Mouse (Mus musculus) macrophage (primary cell): Measurements from ENCODE around the gene Snrpf. TPM values are rescaled to one million over a fixed set of nuclear protein-coding genes. Genes with fewer than 3 reads are reported as not detected.
A peak's percentile ranks its signal among the peaks of the same experiment; 100 is the strongest.

Experiments used
- H3K27ac ChIP-seq: fragments of 350-480 bp; formaldehyde crosslinking; 2 replicates; pipeline ENCODE4 v1.9.0; 2021
- H3K36me3 ChIP-seq: fragments of 350-480 bp; formaldehyde crosslinking; 2 replicates; pipeline ENCODE4 v1.9.0; 2021; ENCODE audit errors: inconsistent target
- H3K4me3 ChIP-seq: fragments of 350-480 bp; formaldehyde crosslinking; 2 replicates; pipeline ENCODE4 v1.9.0; 2021; ENCODE audit errors: inconsistent target
- H3K79me2 ChIP-seq: fragments of 350-480 bp; formaldehyde crosslinking; 2 replicates; pipeline ENCODE4 v1.9.0; 2021; ENCODE audit errors: inconsistent target
- WGBS: methylation state at CpG from one replicate; pipeline ENCODE4 v1.1.7; 2026; ENCODE audit warnings: inconsistent platforms; ENCODE audit not compliant: missing documents; 5-methylcytosine and 5-hydroxymethylcytosine counted together
- polyA plus RNA-seq: library from polyadenylated mRNA; stranded (reverse); fragments of 250-400 nt; gene quantifications from 3 replicates; pipeline ENCODE4 v1.2.4, GENCODE M21; 2018; ENCODE audit warnings: inconsistent platforms
- total RNA-seq, 78 experiments: library from RNA; depleted of rRNA; stranded (reverse); fragments of 250-400 nt; gene quantifications; 1 replicate in 9 of 78; 2 replicates in 24 of 78; 3 replicates in 43 of 78; 4 replicates in 2 of 78; pipeline ENCODE4 v1.2.4; 2018; ENCODE audit warnings: inconsistent platforms in 56 of 78

Snrpf gene
- total RNA-seq (2018; cell fraction: chromatin; rRNA removed), result 1 to 10 TPM in 16 of 26 experiments, under 1 TPM in 1, not detected in 9; 0.96 to 6.2 (median 1.8) TPM
- total RNA-seq (2018; cell fraction: cytosol; rRNA removed), result 10 to 100 TPM; 21.1 to 37.3 (median 30.4) TPM
- total RNA-seq (2018; cell fraction: nucleus; rRNA removed), result 1 to 10 TPM in 25 of 26 experiments, not detected in 1; 1.6 to 8.0 (median 3.6) TPM
- polyA plus RNA-seq, result 27.2 to 63.4 TPM (median 40.4 TPM) in 3 replicates

DNA sequence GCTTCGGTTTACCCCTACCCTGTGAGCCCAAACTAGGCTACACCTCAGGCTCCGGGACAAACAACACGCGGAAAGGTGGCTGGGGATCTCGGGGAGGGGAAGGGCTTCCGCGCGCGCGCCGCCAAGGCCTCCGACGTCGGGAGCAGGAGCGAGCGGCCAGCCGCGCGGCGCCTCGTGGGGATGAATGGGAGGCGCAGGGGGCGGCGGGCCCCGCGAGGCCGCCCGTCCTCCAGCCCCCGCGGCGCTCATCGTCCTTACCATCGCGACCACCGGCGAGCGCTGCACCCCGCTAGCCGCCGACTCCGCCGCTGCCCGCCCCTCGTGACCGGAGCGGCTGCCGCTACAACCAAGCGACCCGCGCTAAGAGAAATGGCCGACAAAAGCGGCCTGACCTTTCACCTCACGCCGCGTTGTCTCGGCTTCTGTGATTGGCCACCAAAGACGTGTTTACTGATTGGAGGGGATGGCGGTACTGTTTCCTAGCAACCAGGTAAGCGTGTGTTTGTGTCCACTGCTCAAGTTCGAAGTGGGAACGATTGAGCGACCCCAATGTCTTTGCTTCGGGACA, at the start of gene Snrpf:
TSS of gene Snrpf (minus strand) at position 426 of the 568 bp plus-strand sequence.
- H3K4me3 ChIP-seq, result peak within 1 kb of the TSS; percentile 84
- under 1% methylated on average over 62 of the region's 63 CpGs for WGBS
- no peak within 1 kb of the TSS for H3K27ac ChIP-seq
- 0 out of 2 replicates have a peak, but pooled peaks cover 6% of the 10 kb centered on the region for H3K36me3 ChIP-seq
- peaks cover 48% of the 10 kb centered on the region for H3K79me2 ChIP-seq

DNA sequence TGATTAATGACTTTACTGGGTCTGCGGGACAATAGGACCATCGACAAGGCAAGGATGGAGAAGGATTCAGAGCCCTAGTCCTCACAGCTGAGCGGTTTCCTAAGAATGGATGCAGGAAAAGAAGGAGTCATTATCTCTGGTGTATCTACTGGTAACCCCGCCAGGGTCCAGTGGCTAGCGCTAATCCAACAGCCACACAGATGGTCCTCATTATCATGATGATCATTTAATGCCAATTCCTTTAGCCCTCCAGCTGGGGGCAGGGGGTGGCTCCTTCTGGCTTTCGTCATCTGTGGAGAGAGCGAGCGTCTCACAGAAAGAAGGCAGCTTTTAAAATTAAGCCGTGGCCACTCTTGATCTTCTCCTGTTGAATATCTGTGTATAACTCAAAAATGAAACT, 46.4 kb upstream of the Snrpf start:
- no peaks in the 10 kb centered on the region for H3K79me2 ChIP-seq
- whole genome bisulfite sequencing, result 89% methylated on average over 9 of the region's 9 CpGs
- H3K4me3 ChIP-seq, result no peak overlapping the region
- H3K36me3 ChIP-seq, result no peaks in the 10 kb centered on the region
- no peak overlapping the region for H3K27ac ChIP-seq

DNA sequence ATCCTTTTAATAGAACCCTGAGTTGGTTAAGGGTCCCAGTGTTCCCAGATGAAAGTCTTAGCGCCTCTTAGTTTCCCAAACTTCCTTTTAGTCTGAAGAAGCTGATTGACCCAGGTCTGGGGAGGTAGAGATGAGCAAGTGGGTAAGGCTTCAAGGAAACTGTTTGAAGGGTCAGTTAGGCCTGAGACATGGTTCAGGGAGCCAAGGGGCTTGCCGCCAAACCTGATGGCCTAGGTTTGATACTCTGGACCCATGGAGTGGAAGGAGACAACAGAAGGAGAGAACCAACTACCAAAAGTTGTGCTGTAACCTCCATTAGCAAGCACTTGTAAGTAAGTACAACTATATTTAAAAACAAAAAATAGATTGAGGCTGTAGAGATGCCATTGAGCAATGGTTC, 44.5 kb upstream of the Snrpf start:
- no peaks in the 10 kb centered on the region for H3K36me3 ChIP-seq
- no peak overlapping the region for H3K27ac ChIP-seq
- H3K79me2 ChIP-seq, result no peaks in the 10 kb centered on the region
- 87% methylated on average over 2 of the region's 2 CpGs for WGBS
- no peak overlapping the region for H3K4me3 ChIP-seq

DNA sequence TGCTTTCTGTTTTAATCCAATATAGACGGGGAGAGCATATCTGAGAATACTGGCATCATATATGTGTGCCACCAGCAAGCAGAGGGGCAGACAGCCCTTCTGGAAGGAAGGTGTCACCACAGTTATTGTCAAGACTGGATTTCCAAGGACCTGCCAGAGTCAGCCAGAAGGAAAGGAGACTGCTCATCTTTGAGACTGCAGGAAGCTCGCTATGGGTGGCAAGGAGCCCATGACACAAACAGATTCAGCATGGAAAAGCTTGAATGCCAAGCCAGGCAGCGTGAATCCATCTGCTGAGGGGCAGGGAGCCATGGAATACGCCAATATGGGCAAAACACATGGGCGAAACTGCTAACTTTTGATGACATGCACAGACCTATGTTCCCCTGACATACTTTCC, 44.1 kb upstream of the Snrpf start:
- Histone ChIP-seq H3K4me3 (no peak overlapping the region), H3K79me2 (no peaks in the 10 kb centered on the region), H3K36me3 (no peaks in the 10 kb centered on the region), H3K27ac (no peak overlapping the region)
- 94% methylated on average over 5 of the region's 5 CpGs for WGBS

DNA sequence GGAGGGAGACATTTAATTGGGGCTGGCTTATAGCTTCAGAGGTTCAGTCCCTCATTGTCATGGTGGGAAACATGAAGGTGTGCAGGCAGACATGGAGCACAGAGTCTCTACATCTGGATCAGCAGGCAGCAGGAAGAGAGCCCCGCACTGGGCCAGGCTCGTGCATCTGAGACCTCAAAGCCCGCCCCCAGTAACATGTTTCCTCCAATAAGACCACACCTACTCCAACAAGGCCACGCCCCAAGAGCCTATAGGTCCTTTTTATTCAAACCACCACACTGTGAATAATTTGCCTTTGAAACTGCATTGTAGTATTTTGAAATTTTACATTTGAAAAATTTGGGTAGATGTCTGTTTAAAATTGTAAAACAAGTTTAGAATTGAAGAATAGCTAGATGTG, 42.6 kb upstream of the Snrpf start:
- H3K4me3 ChIP-seq, result no peak overlapping the region
- no peaks in the 10 kb centered on the region for H3K79me2 ChIP-seq
- no peaks in the 10 kb centered on the region for H3K36me3 ChIP-seq
- H3K27ac ChIP-seq, result no peak overlapping the region
- WGBS, result 81% methylated on average over 4 of the region's 4 CpGs

DNA sequence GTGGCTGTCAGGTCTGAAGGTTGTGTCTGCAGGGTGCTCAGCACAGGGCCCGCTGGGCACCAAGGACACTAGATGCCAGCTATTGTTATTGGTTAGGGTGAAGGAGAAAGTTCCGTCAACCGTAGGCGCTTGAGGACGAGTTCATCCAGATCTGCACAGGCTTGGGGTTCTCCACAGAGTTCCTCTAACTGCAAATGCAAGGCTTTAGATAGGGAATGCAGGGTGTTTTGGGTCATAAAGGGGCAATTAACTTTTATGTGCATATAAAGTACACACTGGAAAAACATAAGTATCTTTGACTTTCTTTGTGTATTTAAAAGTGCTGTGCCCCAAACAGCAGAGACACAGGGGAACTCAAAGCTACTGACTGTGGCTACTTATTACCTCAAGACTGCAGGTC, 40.8 kb upstream of the Snrpf start:
- Histone ChIP-seq H3K27ac (no peak overlapping the region), H3K79me2 (no peaks in the 10 kb centered on the region), H3K4me3 (no peak overlapping the region), H3K36me3 (no peaks in the 10 kb centered on the region)
- WGBS, result 93% methylated on average over 5 of the region's 5 CpGs

DNA sequence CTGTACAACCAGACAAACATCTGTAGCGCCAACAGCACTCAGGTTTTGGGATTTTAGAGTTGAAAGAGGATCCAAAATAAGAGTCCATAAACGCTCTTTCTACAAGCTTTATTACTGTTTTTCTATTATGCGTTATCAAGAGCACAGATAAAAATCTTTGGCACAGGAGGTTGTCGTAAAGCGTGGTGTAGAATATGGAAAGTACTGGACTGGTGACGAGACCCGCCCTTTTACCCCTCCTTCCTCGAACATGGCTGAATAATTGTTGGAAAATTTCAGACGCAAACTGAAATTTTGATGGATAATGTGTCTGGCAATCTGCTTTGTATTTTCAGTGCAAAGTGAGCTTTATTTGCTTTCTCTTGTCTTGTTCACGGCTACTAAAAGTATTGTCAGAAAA, 34.6 kb upstream of the Snrpf start:
- 93% methylated on average over 10 of the region's 10 CpGs for WGBS
- Histone ChIP-seq H3K27ac (no peak overlapping the region), H3K36me3 (no peaks in the 10 kb centered on the region), H3K79me2 (no peaks in the 10 kb centered on the region), H3K4me3 (no peak overlapping the region)

DNA sequence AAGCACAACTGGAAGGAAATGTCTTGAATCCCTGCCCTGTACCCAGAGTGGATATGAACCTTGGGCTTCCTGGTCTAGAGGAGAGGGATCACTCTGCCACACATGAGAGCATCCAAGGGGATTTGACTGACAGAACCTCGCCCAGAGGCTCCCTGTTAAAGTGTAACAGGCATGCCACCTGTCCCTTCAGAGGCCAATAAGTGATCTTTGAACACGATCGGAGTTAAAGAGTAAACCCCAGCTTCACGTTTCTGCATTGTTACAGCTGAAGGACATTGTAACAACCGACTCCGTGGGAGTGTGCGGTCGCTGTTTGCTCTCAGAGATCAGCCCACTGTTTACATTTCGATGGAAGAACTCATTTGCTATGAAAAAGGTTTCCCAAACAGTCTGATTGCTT, 34.2 kb upstream of the Snrpf start:
- Histone ChIP-seq H3K79me2 (no peaks in the 10 kb centered on the region), H3K4me3 (no peak overlapping the region), H3K36me3 (no peaks in the 10 kb centered on the region), H3K27ac (no peak overlapping the region)
- WGBS, result 88% methylated on average over 9 of the region's 9 CpGs

DNA sequence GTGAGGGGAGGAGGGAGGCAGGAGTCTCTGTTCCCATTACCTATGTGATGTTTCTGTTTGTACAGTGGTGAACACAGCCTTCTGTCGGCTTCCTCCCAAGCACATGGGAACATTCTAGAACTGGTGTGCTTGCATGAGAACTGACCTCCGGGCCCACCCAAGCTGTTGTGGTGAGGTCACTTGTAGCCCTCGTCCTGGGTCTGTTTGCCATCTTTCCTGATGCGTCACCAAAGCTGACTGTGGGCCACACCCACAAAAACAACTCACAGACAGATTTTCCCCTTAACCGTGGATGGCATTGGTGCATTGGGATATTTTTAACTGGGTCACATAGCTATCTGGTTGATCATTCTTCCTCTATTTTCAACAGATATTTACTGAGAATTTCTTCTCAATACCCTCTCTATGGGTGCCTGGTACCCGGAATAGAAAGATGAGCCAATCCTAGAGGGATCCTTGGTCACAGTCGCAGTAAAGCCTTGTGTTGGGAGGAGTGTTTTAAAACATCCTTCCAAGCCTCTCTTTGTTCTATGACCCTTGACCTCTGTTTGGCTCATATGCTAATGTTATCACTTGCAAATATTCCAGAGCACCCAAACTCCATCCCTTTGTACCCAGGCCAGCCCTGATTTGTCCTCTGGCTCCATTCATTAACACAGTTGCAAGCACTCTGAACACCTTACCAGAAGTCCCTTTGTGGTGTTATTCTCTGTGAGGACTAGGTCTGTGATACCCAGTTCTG, 31.1 kb upstream of the Snrpf start:
- H3K36me3 ChIP-seq, result no peaks in the 10 kb centered on the region
- H3K4me3 ChIP-seq, result no peak overlapping the region
- no peak overlapping the region for H3K27ac ChIP-seq
- WGBS, result 83% methylated on average over 7 of the region's 7 CpGs
- no peaks in the 10 kb centered on the region for H3K79me2 ChIP-seq

DNA sequence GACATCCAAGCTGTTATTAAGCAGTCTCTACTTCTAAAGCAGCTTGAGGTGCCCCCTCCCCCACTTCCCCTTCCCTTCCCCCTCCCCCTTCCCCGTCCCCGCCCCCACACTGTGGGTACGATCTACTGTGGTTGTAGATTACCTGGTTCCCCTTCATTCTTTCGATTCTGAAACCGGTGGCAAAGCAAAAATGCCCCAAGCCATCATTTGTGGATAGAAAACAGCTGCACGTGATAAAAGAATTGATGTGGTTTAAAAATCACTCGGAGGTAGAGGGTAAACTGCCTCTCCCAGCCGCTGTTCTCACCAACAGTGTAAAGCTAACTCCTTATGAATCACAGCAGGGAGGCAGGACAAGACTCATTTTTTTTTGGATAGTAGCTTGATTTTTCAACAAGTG, 25.3 kb upstream of the Snrpf start:
- Histone ChIP-seq H3K4me3 (no peak overlapping the region), H3K79me2 (no peaks in the 10 kb centered on the region), H3K36me3 (no peaks in the 10 kb centered on the region), H3K27ac (no peak overlapping the region)
- WGBS, result 13% methylated on average over 5 of the region's 8 CpGs

DNA sequence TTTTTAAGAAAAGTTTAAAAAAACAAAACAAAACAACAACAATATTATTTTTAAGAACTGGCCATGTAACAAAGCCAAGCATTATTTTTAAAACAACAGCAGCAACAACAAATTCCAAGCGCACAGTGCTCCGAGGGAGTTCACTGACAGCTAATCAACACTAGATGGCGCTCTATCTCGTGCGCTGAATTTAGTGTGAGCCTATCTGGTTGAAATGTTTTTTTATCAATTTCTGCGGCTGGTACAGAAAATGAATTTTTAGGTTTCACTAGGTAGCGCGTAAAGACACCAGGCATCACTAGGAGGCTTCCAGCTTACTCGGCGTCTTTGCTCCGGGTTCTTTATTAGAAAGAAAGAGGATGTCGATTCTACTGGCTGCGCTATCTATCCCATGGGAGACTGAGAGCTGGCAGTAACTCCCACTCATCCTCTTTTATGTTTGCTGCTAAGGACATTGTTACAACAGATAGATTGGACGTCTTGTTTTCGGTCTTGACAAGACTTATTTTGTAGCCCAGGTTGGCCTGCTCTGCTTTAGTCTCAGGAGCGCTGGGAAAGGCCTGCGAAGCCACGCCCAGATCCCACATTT, 22.0 kb upstream of the Snrpf start:
- 47% methylated on average over 18 of the region's 18 CpGs for WGBS
- Histone ChIP-seq H3K79me2 (no peaks in the 10 kb centered on the region), H3K36me3 (no peaks in the 10 kb centered on the region), H3K4me3 (no peak overlapping the region), H3K27ac (no peak overlapping the region)

DNA sequence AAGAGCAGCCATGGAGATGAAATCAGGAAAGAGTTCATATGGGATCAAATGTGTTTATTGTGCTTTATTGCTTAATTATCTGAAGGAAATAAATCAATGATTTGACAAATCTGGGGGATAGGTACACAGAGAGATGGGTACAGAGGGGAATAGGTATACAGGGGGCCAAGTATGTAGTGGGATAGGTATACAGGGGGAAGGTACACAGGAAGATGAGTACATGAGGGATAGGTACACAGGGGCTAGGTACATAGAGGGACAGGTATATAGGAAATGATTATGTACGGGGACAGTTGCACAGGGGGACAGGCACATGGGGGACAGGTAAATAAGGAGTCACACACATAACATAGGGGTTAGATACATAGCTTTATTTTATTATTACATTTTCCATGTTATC, 21.4 kb upstream of the Snrpf start:
- Histone ChIP-seq H3K36me3 (no peaks in the 10 kb centered on the region), H3K4me3 (no peak overlapping the region), H3K79me2 (no peaks in the 10 kb centered on the region), H3K27ac (no peak overlapping the region)
- 82% methylated on average over 1 of the region's 1 CpGs for WGBS

DNA sequence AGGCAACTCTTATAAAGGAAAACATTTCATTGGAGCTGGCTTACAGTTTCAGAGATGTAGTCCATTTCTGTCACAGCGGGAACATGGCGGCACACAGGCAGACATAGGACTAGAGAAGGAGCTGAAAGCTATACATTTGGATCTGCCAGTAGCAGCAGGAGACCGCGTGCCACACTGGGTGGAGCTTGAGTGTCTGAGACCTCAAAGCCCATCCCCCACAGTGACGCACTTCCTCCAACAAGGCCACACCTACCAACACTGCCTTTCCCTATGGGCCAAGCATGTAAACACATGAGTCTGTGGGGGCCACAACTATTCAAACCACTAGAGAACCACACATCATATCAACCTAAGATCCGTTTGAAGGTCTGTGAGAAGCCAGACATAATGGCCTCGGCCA, 19.7 kb upstream of the Snrpf start:
- no peaks in the 10 kb centered on the region for H3K36me3 ChIP-seq
- no peaks in the 10 kb centered on the region for H3K79me2 ChIP-seq
- H3K27ac ChIP-seq, result no peak overlapping the region
- WGBS, result 95% methylated on average over 6 of the region's 7 CpGs
- no peak overlapping the region for H3K4me3 ChIP-seq

DNA sequence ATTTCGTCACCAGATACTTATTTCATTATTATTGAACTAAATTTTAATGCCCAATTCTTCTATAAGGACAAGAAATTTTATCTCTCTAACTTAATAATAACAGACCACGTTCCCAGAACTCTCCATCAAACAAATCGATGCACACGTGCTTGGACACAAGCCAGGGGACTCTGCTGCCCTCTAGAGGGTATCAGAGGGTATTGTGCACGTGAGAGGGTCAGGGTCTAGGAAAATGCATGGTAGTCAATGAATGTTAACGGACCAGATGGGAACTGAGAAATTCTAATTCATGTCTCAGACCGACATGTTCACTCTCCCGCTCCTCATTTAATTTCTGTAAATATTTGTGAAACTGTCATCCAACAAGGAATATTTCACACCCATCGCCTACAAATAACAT, 18.5 kb upstream of the Snrpf start:
- no peak overlapping the region for H3K27ac ChIP-seq
- 85% methylated on average over 9 of the region's 9 CpGs for WGBS

DNA sequence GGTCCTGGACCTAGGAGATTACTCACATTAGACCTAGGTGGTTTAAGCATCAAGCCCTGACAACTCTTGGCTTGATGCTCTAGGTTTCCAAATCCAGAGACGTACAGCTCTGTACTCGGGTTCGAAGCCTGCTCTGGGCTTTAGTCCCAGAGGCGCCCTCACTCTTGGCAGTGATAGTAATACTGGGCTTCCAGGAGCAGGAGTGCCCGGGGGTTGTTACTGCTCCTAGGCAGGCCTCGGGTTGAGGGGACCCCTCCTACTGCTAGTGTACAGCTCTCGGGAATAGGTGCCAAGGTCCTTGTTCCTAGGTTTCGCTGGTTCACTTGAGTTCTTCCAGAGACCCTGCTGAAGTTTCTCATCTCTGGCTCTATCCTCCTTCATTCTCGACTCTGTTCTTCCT, 16.8 kb upstream of the Snrpf start:
- H3K79me2 ChIP-seq, result no peaks in the 10 kb centered on the region
- no peaks in the 10 kb centered on the region for H3K36me3 ChIP-seq
- H3K4me3 ChIP-seq, result no peak overlapping the region
- H3K27ac ChIP-seq, result no peak overlapping the region
- 96% methylated on average over 9 of the region's 9 CpGs for WGBS

More for the DNA sequence above, 18.5 kb upstream of the Snrpf start:
- H3K79me2 ChIP-seq, result no peaks in the 10 kb centered on the region
- H3K4me3 ChIP-seq, result no peak overlapping the region
- no peaks in the 10 kb centered on the region for H3K36me3 ChIP-seq
